Mouse (Mus musculus): Measurements from ENCODE around the gene Tom1.

DNA sequence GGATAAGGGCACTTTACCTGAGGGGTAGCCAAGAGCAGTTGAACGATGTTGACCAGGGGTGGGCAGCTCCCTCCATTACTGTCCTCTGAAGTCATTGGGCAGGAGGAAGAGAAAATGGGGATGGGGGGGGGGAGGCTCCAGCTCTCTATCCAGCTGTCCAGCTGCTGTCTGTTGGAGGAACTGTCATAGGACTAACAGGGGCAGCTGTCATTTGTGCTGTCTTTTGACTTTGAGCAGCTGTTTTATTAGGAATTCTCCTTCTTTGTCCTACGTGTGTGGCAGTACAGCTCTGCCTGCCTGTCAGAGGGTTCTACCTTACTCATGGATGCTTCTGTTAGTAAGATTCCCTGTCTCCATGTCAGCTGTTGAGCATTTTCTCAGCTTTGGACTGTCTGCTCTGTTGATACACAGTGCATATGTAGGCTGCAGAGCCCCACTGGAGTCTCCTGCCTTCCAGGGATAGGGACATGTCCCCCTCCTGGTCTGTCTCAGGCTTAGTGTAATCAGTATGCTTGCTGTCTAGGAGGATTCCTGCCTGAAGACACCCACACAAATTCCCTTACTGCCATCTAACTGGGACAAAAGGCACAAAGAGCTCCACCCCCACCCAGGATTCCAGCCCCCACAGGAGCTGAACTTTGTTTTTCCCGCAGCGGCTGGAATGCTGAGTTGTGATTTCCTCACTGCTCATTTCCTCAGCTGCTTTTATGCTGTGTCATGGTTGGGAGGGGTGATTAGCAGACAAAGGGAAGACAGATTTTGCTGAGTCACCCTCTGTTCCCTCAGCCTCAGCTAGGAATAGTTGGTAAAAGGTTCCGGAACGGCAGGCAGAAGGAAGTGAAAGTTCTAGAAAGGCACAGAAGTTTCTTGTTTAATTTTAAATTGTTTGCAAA is 55.7 kb downstream of the Tom1 start:
- TF ChIP-seq CTCF (IDR thresholded peaks at IDR 0.05; ENCODE audit: low read depth), result no peak
- peak; percentile 84 for TF ChIP-seq EP300 (IDR thresholded peaks at IDR 0.05; ENCODE audit: low read depth)

All from liver, postnatal 0 days (tissue).